Mouse (Mus musculus) kidney, postnatal 0 days (tissue): ENCODE measurements around the gene Iqsec3. TPM values are rescaled to one million over a fixed set of nuclear protein-coding genes. Genes with fewer than 3 reads are reported as not detected.

ENCODE experiments used
- ATAC-seq: fragments of 200-750 bp; cut with Nextera tagmentation; replicated peaks from 2 replicates; pipeline ENCODE4 v1.8.0; 2017; ENCODE audit warnings: low read depth, moderate number of reproducible peaks, moderate TSS enrichment, moderate library complexity; ENCODE audit not compliant: low FRiP score
- DNase-seq: peaks from one replicate; pipeline ENCODE4 v3.0.0-alpha.2; 2016; ENCODE audit warnings: low spot score
- H3K27ac ChIP-seq: fragments of 300-500 bp; sonication (generic); 2 replicates; pipeline ENCODE4 v1.5.1; 2014; ENCODE audit warnings: mild to moderate bottlenecking
- H3K27me3 ChIP-seq: fragments of 300-500 bp; sonication (generic); 2 replicates; pipeline ENCODE4 v1.6.1; 2014; ENCODE audit warnings: low read length, mixed read lengths; ENCODE audit not compliant: insufficient read depth
- H3K36me3 ChIP-seq: fragments of 300-500 bp; sonication (generic); 2 replicates; pipeline ENCODE4 v1.6.1; 2014; ENCODE audit warnings: low read length, mixed read lengths; ENCODE audit not compliant: insufficient read depth
- H3K4me1 ChIP-seq: fragments of 300-500 bp; sonication (generic); replicated peaks from 2 replicates; pipeline ENCODE4 v1.6.1; 2014; ENCODE audit warnings: antibody characterized with exemption, low read length, mixed read lengths; ENCODE audit not compliant: insufficient read depth
- H3K4me2 ChIP-seq: fragments of 300-500 bp; sonication (generic); 2 replicates; pipeline ENCODE4 v1.6.1; 2014; ENCODE audit warnings: mild to moderate bottlenecking, low read length, moderate library complexity, mixed read lengths
- H3K4me3 ChIP-seq: fragments of 300-500 bp; sonication (generic); replicated peaks from 2 replicates; pipeline ENCODE4 v1.5.1; 2014; ENCODE audit warnings: low read depth, low read length
- H3K9ac ChIP-seq: fragments of 300-500 bp; sonication (generic); 2 replicates; pipeline ENCODE4 v1.6.1; 2014; ENCODE audit warnings: low read depth, low read length
- H3K9me3 ChIP-seq: fragments of 300-500 bp; sonication (generic); replicated peaks from 2 replicates; pipeline ENCODE4 v1.6.1; 2016; ENCODE audit warnings: low read length, inconsistent platforms, mixed read lengths
- CTCF ChIP-seq: IDR thresholded peaks from 2 replicates; pipeline ENCODE4 v1.5.1; 2016; ENCODE audit warnings: antibody characterized with exemption, low read depth, mild to moderate bottlenecking, moderate library complexity
- WGBS: fragments of 180-500 bp; shearing (Covaris S2); extraction: QIAGEN DNeasy Blood & Tissue Kit; methylation state at CpG from one replicate; pipeline ENCODE4 v1.1.7; 2014; 5-methylcytosine and 5-hydroxymethylcytosine counted together
- polyA plus RNA-seq: library from polyadenylated mRNA; unstranded; fragments of >200 nt; fragmentation: Nextera tagmentation; extraction: Ambion mirVana; gene quantifications from 2 replicates; pipeline ENCODE4 v1.2.1, GENCODE M21; 2015

Gene Iqsec3
- 0.04 and 0.07 TPM in 2 replicates for polyA plus RNA-seq

DNA sequence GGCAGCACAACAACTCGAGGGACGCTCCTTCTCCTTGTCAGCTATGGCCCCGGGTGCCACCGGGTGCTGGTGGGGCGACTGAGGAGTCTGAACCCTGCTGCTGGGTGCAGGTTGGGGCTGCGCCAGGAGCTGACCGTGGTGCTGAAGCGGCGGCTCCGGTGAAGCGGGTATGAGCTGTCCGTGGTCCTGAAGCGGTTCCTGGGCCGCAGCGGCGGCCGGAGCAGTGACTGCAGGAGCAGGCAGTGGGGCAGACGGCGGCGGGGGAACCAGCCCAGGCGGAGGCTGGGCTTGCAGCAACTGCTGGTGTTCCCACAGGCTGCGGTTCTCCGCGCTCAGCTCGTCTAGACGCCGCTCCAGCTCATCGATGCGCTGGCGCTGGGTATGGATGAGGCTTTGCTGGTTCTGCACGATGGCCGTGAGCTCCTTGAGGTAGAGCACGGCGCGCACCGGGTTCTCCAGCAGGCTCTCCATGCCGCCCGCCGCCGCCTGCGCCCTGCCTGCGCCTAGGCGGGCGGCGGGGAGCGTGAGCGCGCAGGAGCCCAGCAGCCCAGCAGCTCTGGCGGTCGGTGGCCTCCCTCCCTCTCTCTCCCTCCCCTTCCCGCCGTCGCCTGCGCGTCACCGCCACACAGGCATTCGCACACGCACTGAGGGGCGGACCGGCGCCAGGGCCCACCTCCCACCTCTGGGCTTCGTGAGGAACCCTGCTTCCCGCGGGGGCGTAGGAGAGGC, at the start of gene Iqsec3:
Gene Iqsec3 (minus strand): TSS at position 586 of the 729 bp plus-strand sequence.
- peak; percentile 94 for DNase-seq
- H3K4me2 ChIP-seq: peak within 1 kb of the TSS; percentile 57
- H3K36me3 ChIP-seq: no peaks in the 10 kb centered on the region
- peak; percentile 17; the same call in 1 of the 2 replicates for TF ChIP-seq CTCF
- 0 out of 2 replicates have a peak, but pooled peaks cover 3% of the 10 kb centered on the region for H3K4me1 ChIP-seq
- peak; percentile 94 for ATAC-seq
- H3K27me3 ChIP-seq: peaks cover 6% of the 10 kb centered on the region
- 0 out of 2 replicates have a peak within 1 kb of the TSS, but pooled peaks have one; percentile 16 for H3K4me3 ChIP-seq
- H3K9ac ChIP-seq: no peak within 1 kb of the TSS
- no peak within 1 kb of the TSS for H3K27ac ChIP-seq
- H3K9me3 ChIP-seq: no peaks in the 10 kb centered on the region
- WGBS: under 1% methylated on average over 58 of the region's 65 CpGs

DNA sequence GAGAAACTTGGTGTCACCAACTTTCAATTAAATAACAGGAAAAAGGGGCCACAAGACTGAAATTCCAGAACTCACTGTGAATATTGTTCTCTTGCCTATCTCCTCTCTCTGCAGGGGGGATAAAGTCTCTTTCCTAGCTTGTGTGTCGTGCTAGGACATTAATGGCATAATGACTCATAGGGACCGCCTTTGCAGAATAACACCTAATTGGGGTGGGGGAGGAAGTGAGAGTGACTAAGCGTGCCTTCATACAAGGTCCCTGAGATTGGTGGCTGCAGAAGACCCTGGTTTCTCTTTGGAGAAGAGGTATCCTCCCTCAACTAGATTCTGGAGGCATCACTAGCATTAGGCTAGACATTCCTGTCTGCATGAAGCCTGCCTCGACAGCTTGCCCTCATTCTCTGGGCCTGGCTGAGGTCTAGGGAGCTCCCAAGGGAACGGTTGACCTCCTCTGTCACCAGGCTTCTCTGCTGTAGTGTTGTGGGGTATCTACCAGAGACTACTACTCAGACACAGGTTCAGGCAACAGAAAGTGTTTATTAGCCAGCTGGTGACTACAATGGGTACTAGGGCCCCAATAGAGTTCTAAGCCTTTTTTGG, 48.7 kb upstream of the Iqsec3 start:
- Histone ChIP-seq H3K4me3 (no peak overlapping the region), H3K4me1 (no peaks in the 10 kb centered on the region), H3K36me3 (no peaks in the 10 kb centered on the region), H3K9me3 (no peaks in the 10 kb centered on the region), H3K9ac (no peak overlapping the region), H3K27me3 (no peaks in the 10 kb centered on the region), H3K27ac (no peak overlapping the region), H3K4me2 (no peak overlapping the region)
- DNase-seq (no peak), ATAC-seq (no peak)
- WGBS: 65% methylated on average over 5 of the region's 5 CpGs
- no peak for TF ChIP-seq CTCF

DNA sequence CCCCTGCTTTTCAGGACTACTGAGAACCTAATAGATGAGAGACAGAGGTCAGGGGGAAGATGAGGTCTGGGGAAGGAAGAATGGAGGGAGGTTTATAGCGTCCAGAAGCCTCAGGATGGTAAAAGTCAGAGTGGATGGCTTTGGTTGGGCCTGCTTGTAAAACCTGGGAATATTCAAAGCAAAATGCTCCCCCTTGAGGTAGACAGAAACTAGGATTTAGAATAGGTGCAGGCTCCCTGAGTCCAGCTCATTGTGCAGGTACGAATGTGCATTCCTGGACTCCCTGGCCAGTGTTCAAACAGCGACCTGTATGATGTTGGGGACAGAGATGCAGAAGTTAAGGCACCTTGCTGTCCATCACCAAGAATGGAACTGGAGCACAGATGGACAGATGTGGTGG, 47.6 kb upstream of the Iqsec3 start:
- Histone ChIP-seq H3K27ac (no peak overlapping the region), H3K9me3 (no peaks in the 10 kb centered on the region), H3K4me2 (no peak overlapping the region), H3K27me3 (no peaks in the 10 kb centered on the region), H3K9ac (no peak overlapping the region), H3K4me3 (no peak overlapping the region), H3K36me3 (no peaks in the 10 kb centered on the region), H3K4me1 (no peaks in the 10 kb centered on the region)
- ATAC-seq (no peak), DNase-seq (no peak)
- 74% methylated on average over 3 of the region's 3 CpGs for WGBS
- TF ChIP-seq CTCF: peak; percentile 10; the same call in 1 of the 2 replicates

DNA sequence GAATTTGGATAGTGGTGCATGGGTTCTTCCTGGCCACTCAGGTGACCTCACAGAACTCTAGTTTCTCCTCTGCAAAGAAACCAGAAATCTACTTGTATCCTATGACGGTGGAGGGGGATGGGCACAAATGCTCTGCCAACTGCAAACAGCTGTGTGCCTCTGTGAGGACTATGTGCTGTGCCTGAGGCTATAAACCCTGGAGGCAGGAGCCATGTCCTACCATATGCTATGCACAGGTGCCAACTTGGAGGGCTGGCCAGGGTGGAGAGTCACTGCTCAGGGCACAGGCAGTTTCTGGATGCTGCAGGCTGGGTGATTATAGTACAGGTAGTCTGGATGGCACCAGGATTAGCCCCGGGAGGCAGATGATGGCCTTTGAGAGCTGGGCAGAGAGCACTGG, 46.4 kb upstream of the Iqsec3 start:
- Histone ChIP-seq H3K36me3 (no peaks in the 10 kb centered on the region), H3K9ac (no peak overlapping the region), H3K27me3 (no peaks in the 10 kb centered on the region), H3K4me1 (no peaks in the 10 kb centered on the region), H3K4me2 (no peak overlapping the region), H3K4me3 (no peak overlapping the region), H3K27ac (no peak overlapping the region), H3K9me3 (no peaks in the 10 kb centered on the region)
- WGBS: 68% methylated on average over 2 of the region's 2 CpGs
- DNase-seq: no peak
- no peak for TF ChIP-seq CTCF
- no peak for ATAC-seq

DNA sequence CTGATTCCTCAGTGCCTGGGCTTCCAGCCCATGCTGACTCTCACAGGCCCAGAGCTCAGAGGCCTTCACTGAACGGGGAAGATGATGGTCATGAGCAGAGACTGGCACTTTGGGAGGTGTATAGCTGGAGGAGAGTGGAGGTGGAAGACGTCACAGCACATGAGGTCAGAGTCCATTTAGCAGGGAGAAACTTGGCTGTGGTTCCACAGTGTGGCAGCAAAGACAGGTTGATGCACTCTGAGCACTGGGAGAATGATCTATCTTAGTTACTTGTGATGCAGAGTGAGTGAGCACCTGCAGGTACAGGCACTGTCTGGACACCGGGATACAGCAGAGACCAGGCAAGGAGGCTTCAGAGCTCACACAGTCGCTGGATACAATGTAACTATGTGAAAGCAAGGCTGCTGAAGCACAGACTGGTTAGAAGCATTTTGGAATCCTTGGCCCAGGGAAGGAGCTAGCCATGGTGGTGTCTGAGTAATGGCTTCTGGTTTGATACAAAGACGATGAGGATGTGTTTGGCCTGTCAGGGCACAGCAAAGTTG, 45.9 kb upstream of the Iqsec3 start:
- TF ChIP-seq CTCF: no peak
- no peaks in the 10 kb centered on the region for H3K27me3 ChIP-seq

DNA sequence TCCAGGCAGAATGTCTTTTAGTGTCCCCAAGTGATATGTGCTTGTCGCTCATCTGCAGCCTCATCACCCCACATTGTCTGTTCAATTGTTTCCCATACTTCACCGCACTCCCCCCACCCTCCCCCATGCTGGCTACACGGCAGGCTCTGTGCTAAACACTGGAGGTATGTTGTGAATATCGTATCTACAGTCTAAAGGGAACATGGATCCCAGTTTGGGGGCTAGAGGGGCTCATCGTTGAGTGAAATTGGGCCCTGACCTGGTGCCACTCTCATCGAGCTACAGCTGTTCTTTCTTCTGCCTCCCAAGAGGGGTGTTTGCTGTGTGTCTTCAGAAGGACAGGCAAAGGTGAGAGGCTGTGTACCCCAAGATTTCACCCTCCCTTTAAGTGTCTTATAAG, 44.2 kb upstream of the Iqsec3 start:
- no peak overlapping the region for H3K4me2 ChIP-seq
- 79% methylated on average over 6 of the region's 6 CpGs for WGBS
- no peak overlapping the region for H3K27ac ChIP-seq
- H3K27me3 ChIP-seq: no peaks in the 10 kb centered on the region
- H3K36me3 ChIP-seq: no peaks in the 10 kb centered on the region
- DNase-seq (no peak), ATAC-seq (no peak)
- no peak overlapping the region for H3K4me3 ChIP-seq
- TF ChIP-seq CTCF: no peak
- no peaks in the 10 kb centered on the region for H3K4me1 ChIP-seq
- no peak overlapping the region for H3K9ac ChIP-seq
- no peaks in the 10 kb centered on the region for H3K9me3 ChIP-seq

More for the DNA sequence above, 45.9 kb upstream of the Iqsec3 start:
- Histone ChIP-seq H3K4me1 (no peaks in the 10 kb centered on the region), H3K9me3 (no peaks in the 10 kb centered on the region), H3K9ac (no peak overlapping the region), H3K27ac (no peak overlapping the region), H3K4me2 (no peak overlapping the region), H3K36me3 (no peaks in the 10 kb centered on the region), H3K4me3 (no peak overlapping the region)
- ATAC-seq: no peak
- DNase-seq: no peak
- 73% methylated on average over 5 of the region's 5 CpGs for WGBS
